Mouse (Mus musculus) R1 (cell line): ENCODE results near the gene Abcb9.

Source experiments
- DNase-seq: peaks from one replicate; pipeline ENCODE4 v3.0.0-alpha.2; 2018; ENCODE audit warnings: low read depth, low spot score

Gene Abcb9

GRCm38 (mm10) chr5:124031068-124031955 lies 64.3 kb downstream of the Abcb9 start:
- peak; percentile 31 for DNase-seq

GRCm38 (mm10) chr5:124030386-124031067 lies 65.1 kb downstream of the Abcb9 start:
- DNase-seq, result no peak

- no peak for DNase-seq
Measured at GRCm38 (mm10) chr5:124029220-124030035, 66.2 kb downstream of the Abcb9 start.

GRCm38 (mm10) chr5:124028680-124029079 lies 66.9 kb downstream of the Abcb9 start:
- DNase-seq, result no peak

GRCm38 (mm10) chr5:124027702-124028470 lies 67.7 kb downstream of the Abcb9 start:
- no peak for DNase-seq

GRCm38 (mm10) chr5:124026568-124026967 lies 69.0 kb downstream of the Abcb9 start:
- no peak for DNase-seq

GRCm38 (mm10) chr5:124025587-124026441 lies 69.8 kb downstream of the Abcb9 start:
- no peak for DNase-seq

- DNase-seq, result no peak
Measured at GRCm38 (mm10) chr5:124025146-124025545, 70.5 kb downstream of the Abcb9 start.

- DNase-seq, result no peak
Measured at GRCm38 (mm10) chr5:124024677-124025076, 70.9 kb downstream of the Abcb9 start.

- no peak for DNase-seq
Measured at GRCm38 (mm10) chr5:124022365-124022764, 73.2 kb downstream of the Abcb9 start.

GRCm38 (mm10) chr5:124021701-124022100 lies 73.9 kb downstream of the Abcb9 start:
- peak; percentile 41 for DNase-seq

- DNase-seq, result no peak
Measured at GRCm38 (mm10) chr5:124021148-124021547, 74.5 kb downstream of the Abcb9 start.

- no peak for DNase-seq
Measured at GRCm38 (mm10) chr5:124019348-124020216, 76.0 kb downstream of the Abcb9 start.

- no peak for DNase-seq
Measured at GRCm38 (mm10) chr5:124018651-124019050, 76.9 kb downstream of the Abcb9 start.

GRCm38 (mm10) chr5:124017941-124018340 lies 77.7 kb downstream of the Abcb9 start:
- DNase-seq, result no peak

- DNase-seq, result no peak
Measured at GRCm38 (mm10) chr5:124016291-124016821, 79.2 kb downstream of the Abcb9 start.

- DNase-seq, result no peak
Measured at GRCm38 (mm10) chr5:124015727-124016126, 79.9 kb downstream of the Abcb9 start.

- no peak for DNase-seq
Measured at GRCm38 (mm10) chr5:124014791-124015251, 80.8 kb downstream of the Abcb9 start.

GRCm38 (mm10) chr5:124014180-124014579 lies 81.4 kb downstream of the Abcb9 start:
- no peak for DNase-seq
